Mouse (Mus musculus): ENCODE measurements around the gene Fam168b.

GRCm38 (mm10) chr1:34879611-34880010 is 36.7 kb upstream of the Fam168b start:
- no peak for TF ChIP-seq CTCF (IDR thresholded peaks at IDR 0.05; ENCODE audit: control insufficient read depth, insufficient read depth, insufficient read length)
- no peak for TF ChIP-seq USF1 (IDR thresholded peaks at IDR 0.05; ENCODE audit: low read depth)
- no peak for TF ChIP-seq MYOG (IDR thresholded peaks at IDR 0.05; ENCODE audit: control insufficient read depth, extremely low read depth, insufficient read length)
- TF ChIP-seq CEBPB (IDR thresholded peaks at IDR 0.05; ENCODE audit: low read depth) = no peak
- TF ChIP-seq MAX (IDR thresholded peaks at IDR 0.05) = no peak
- TF ChIP-seq MYOD1 (IDR thresholded peaks at IDR 0.05; ENCODE audit: control insufficient read depth, insufficient read length, low read depth) = no peak

Measured in C2C12 (cell line).